Comparison of ENCODE assay signal across 8 mouse cellular contexts in genomic region chr10:7393143-7394035, GRCm38 (mm10).
A peak's percentile ranks its signal among the peaks of the same experiment; 100 is the strongest.
DNase-seq lines count a peak whose midpoint lies in the region; ATAC-seq and TF ChIP-seq lines count a peak whose summit lies in the region.

No protein-coding gene starts in this region.

- H3K27ac ChIP-seq in heart, embryonic 15.5 days: no peak overlapping the region
- no peak overlapping the region for H3K27ac ChIP-seq in embryonic facial prominence, embryonic 14.5 days (replicated peaks; ENCODE audit: low read depth, low read length)
- H3K27ac ChIP-seq in kidney, postnatal 0 days: no peak overlapping the region
- H3K27ac ChIP-seq in neural tube, embryonic 11.5 days (ENCODE audit: low read depth, low read length): no peak overlapping the region

- peak overlapping the region; percentile 36; the same call in 1 of the 2 replicates for H3K9ac ChIP-seq in heart, embryonic 15.5 days
- peak overlapping the region; percentile 30; the same call in 1 of the 2 replicates for H3K9ac ChIP-seq in embryonic facial prominence, embryonic 14.5 days (ENCODE audit: low read depth, low read length)
- no peak overlapping the region for H3K9ac ChIP-seq in kidney, postnatal 0 days (ENCODE audit: low read depth, low read length)
- 0 out of 2 replicates have a peak overlapping the region, but pooled peaks have one; percentile 22 for H3K9ac ChIP-seq in neural tube, embryonic 11.5 days (ENCODE audit: low read length)

- peaks cover 21% of the 10 kb centered on the region for H3K4me1 ChIP-seq in heart, embryonic 15.5 days (replicated peaks)
- H3K4me1 ChIP-seq in embryonic facial prominence, embryonic 14.5 days (ENCODE audit: control insufficient read depth, insufficient read depth, low read length): peaks cover 4% of the 10 kb centered on the region; the same call in 1 of the 2 replicates
- peaks cover 11% of the 10 kb centered on the region; the same call in 1 of the 2 replicates for H3K4me1 ChIP-seq in kidney, postnatal 0 days (replicated peaks; ENCODE audit: insufficient read depth, low read length)
- peaks cover 4% of the 10 kb centered on the region; the same call in 1 of the 2 replicates for H3K4me1 ChIP-seq in neural tube, embryonic 11.5 days (ENCODE audit: control insufficient read depth, insufficient read depth, low read length)

- no peaks in the 10 kb centered on the region for H3K36me3 ChIP-seq in heart, embryonic 15.5 days
- H3K36me3 ChIP-seq in embryonic facial prominence, embryonic 14.5 days (ENCODE audit: control insufficient read depth, insufficient read depth, low read length): no peaks in the 10 kb centered on the region
- H3K36me3 ChIP-seq in kidney, postnatal 0 days (ENCODE audit: insufficient read depth, low read length): no peaks in the 10 kb centered on the region
- no peaks in the 10 kb centered on the region for H3K36me3 ChIP-seq in neural tube, embryonic 11.5 days (ENCODE audit: control insufficient read depth, insufficient read depth, low read length)

- peaks cover 29% of the 10 kb centered on the region for H3K27me3 ChIP-seq in heart, embryonic 15.5 days
- peaks cover 37% of the 10 kb centered on the region for H3K27me3 ChIP-seq in embryonic facial prominence, embryonic 14.5 days (replicated peaks; ENCODE audit: control insufficient read depth, insufficient read depth, low read length)
- H3K27me3 ChIP-seq in kidney, postnatal 0 days (ENCODE audit: insufficient read depth, low read length): peaks cover 18% of the 10 kb centered on the region; the same call in 1 of the 2 replicates
- H3K27me3 ChIP-seq in neural tube, embryonic 11.5 days (ENCODE audit: control insufficient read depth, insufficient read depth, low read length): peaks cover 31% of the 10 kb centered on the region

- H3K4me3 ChIP-seq in heart, embryonic 15.5 days: peak overlapping the region; percentile 66
- peak overlapping the region; percentile 62 for H3K4me3 ChIP-seq in embryonic facial prominence, embryonic 14.5 days (ENCODE audit: low read depth, low read length)
- peak overlapping the region; percentile 63 for H3K4me3 ChIP-seq in kidney, postnatal 0 days (replicated peaks; ENCODE audit: low read depth, low read length)
- peak overlapping the region; percentile 54 for H3K4me3 ChIP-seq in neural tube, embryonic 11.5 days (ENCODE audit: low read depth, low read length)

- DNase-seq in heart, postnatal 36 days: no peak
- no peak for DNase-seq in embryonic facial prominence, embryonic 14.5 days (ENCODE audit: low spot score)
- DNase-seq in kidney, postnatal 0 days (ENCODE audit: low spot score): no peak
- DNase-seq in neural tube, embryonic 11.5 days (ENCODE audit: low spot score): peak; percentile 27
- no peak for DNase-seq in adrenal gland, postnatal 4 days (ENCODE audit: low spot score in 2 of 2)
- DNase-seq in right cerebral cortex, postnatal 10 days (ENCODE audit: low spot score in 2 of 2): no peak
- DNase-seq in left cerebral cortex, adult 11 months (ENCODE audit: low spot score): no peak

- no peak for ATAC-seq in heart, embryonic 15.5 days (replicated peaks; ENCODE audit: insufficient number of reproducible peaks, insufficient read depth, low FRiP score, low read depth)
- no peak for ATAC-seq in embryonic facial prominence, embryonic 14.5 days (ENCODE audit: low read depth)
- no peak; the same call in 1 of the 2 replicates for ATAC-seq in kidney, postnatal 0 days (replicated peaks; ENCODE audit: low FRiP score, low read depth)
- peak; percentile 46; the same call in 1 of the 2 replicates for ATAC-seq in neural tube, embryonic 11.5 days (ENCODE audit: insufficient read depth, low FRiP score, low TSS enrichment)

- WGBS in heart, embryonic 15.5 days: 7% methylated on average over 54 of the region's 55 CpGs
- WGBS in embryonic facial prominence, embryonic 14.5 days: 9% methylated on average over 41 of the region's 55 CpGs
- 9% methylated on average over 55 of the region's 55 CpGs for WGBS in kidney, postnatal 0 days
- 7% methylated on average over 55 of the region's 55 CpGs for WGBS in neural tube, embryonic 11.5 days

- TF ChIP-seq CTCF in kidney, postnatal 0 days (IDR thresholded peaks at IDR 0.05; ENCODE audit: low read depth): no peak

- no peaks in the 10 kb centered on the region for H3K9me3 ChIP-seq in heart, embryonic 15.5 days (replicated peaks)
- H3K9me3 ChIP-seq in embryonic facial prominence, embryonic 14.5 days (ENCODE audit: control insufficient read depth, low read length): no peaks in the 10 kb centered on the region
- H3K9me3 ChIP-seq in kidney, postnatal 0 days (replicated peaks; ENCODE audit: low read length): no peaks in the 10 kb centered on the region
- H3K9me3 ChIP-seq in neural tube, embryonic 11.5 days (ENCODE audit: control insufficient read depth, low read length): no peaks in the 10 kb centered on the region

- peak overlapping the region; percentile 96 for H3K4me2 ChIP-seq in heart, embryonic 15.5 days
- peak overlapping the region; percentile 99 for H3K4me2 ChIP-seq in embryonic facial prominence, embryonic 14.5 days (ENCODE audit: low read depth, low read length)
- H3K4me2 ChIP-seq in kidney, postnatal 0 days (ENCODE audit: low read length): peak overlapping the region; percentile 99
- peak overlapping the region; percentile 97 for H3K4me2 ChIP-seq in neural tube, embryonic 11.5 days (ENCODE audit: low read depth)

- intact Hi-C loops in heart, postnatal 36 days (cut with DNase I): no loop called here
